Mouse (Mus musculus) megakaryocyte progenitor cell, adult 5-6 weeks (primary cell): Measurements from ENCODE around the gene 4933427I04Rik. TPM values are rescaled to one million over a fixed set of nuclear protein-coding genes. Genes with fewer than 3 reads are reported as not detected.

ENCODE experiments used
- ATAC-seq: replicated peaks from 2 replicates; pipeline ENCODE4 v1.8.0; 2016; ENCODE audit warnings: mild to moderate bottlenecking, moderate TSS enrichment, inconsistent platforms; ENCODE audit not compliant: poor library complexity
- total RNA-seq, 2 experiments: library from RNA; stranded (forward) in 1 of 2; stranded (reverse) in 1 of 2; fragments of 157-497, 149-512 nt in 1 of 2; fragments of 200-1000 nt in 1 of 2; gene quantifications; 2 replicates each; pipeline versions ENCODE4 v1.2.3 to v1.2.4; 2015 to 2017

4933427I04Rik gene
- total RNA-seq (2015) (not detected in 2 replicates), total RNA-seq (2017) (not detected in 2 replicates)

GRCm38 (mm10) chr4:123859379-123859778 lies at the start of gene 4933427I04Rik:
Gene 4933427I04Rik (plus strand): TSS chr4:123859679.
- no peak for ATAC-seq

DNA sequence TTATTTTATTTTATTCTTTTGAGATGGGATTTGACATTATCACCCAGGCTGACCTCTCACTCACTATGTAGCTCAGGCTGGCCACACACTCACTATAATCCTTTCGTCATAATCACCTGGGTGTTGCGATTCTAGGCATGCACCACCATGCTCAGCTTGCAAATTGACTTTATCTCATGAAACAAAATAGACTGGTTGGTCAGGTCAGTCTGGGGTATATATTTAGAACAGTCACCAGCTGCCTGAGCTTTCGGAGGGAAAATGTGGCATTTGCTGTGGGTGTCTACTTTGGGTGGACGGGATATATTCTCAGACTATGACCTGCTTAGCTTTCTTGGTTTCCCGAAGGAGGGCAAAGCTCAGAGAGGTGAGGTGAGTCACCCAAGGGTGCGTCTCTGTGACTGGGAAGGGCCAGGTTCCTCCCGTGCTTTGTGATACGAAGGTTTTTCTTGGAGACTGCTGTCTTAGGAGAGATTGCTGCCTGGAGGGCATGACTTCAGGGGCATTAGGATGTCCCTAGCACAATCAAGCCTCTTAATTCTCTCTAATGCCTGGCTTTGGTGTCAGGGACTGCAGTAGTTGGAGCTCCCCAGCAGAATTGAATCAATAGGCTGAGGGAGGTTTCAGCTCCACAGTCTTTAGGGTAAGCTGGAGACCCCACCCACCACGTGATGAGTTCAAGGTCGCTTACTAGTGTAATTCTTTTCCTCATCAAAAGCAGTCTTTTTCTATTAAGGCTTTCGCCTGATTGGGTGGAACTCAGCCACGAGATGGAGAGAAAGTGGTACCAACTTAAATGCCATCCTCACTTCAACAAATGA lies 48.8 kb upstream of the 4933427I04Rik start:
- no peak for ATAC-seq

GRCm38 (mm10) chr4:123812525-123812924 lies 47.0 kb upstream of the 4933427I04Rik start:
- no peak for ATAC-seq

DNA sequence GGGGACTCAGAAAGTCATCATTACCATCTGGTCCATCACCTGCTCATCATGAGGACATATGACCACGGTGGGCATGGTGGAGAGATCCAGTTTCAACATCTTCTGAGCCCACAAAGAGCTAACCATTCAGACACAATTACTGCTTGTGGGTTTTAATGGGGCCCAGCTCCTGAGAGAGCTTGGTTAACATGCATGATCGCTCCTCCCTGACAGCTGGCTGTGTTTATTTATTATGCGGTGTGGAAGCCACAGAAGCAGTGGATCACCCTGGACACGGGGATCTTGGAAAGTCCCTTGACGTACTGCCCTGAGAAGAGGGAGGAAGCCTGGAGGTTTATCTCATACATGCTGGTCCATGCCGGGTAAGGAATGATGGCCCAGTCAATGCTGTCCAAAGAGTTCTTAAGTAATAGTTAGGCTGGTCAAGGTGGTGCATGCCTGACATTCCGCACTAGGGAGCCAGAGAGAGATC lies 45.4 kb upstream of the 4933427I04Rik start:
- no peak for ATAC-seq

DNA sequence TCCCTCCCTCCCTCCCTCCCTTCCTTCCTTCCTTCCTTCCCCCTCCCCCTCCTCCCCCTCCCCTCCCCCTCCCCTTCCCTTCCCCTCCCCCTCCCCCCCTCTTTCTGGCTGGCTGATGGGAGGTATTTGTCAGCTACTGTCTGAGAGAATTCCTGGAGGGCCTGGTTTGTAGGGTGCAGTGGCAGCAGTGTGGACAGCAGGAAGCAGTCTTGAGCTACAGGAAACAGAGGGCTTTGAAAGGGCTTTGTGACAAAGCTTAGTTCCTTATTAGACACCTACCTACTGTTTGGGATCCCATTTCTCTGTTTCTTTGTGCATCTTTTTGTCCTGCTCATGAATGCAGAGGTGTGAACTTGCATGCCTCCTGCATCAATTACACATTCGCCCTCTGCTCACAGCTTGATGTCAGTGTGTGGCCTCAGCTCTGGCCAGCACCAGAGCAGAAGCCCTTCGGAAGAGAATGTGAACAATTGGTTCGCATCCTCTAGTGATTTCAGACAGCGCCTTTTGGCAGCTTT lies 40.3 kb upstream of the 4933427I04Rik start:
- peak; percentile 37; the same call in 1 of the 2 replicates for ATAC-seq

GRCm38 (mm10) chr4:123842126-123842525 lies 17.4 kb upstream of the 4933427I04Rik start:
- ATAC-seq = no peak

DNA sequence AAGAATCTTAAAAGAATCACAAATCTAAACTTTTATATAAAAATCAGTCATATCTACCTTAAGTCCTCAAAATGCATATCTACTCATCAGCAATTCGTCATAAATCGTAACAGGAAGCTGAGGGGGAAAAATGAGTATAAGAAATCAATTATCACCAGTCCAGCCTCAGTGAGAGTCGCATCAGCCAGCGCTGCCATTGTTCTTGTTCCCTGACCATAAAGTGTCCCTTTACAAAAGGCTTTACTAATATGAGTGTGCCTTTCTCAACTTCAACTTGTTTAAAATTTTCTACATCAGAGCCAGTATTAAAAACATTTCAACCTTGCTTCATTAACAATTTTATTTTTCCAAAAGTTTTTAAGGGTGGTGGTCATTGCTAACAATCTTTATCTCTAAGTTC lies 2.6 kb upstream of the 4933427I04Rik start:
- no peak for ATAC-seq

DNA sequence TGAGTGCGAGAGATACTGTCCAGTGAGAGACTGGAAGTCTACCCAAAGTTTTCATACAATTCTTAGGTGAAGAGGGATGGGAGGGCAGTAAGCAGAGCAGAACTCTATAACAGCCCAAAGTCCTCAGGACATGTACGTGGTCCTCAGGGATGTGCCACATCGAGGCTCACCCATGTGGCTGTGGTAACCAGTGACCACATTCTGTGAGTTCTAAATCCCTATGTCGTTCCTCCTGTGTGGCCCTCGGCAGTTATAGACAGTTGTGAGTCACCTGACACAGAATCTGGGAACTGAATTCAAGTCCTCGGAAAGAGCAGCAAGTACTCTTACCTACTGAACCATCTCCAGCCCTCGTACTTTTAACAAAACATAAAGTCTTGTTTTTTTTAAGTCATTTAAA lies 1.4 kb upstream of the 4933427I04Rik start:
- ATAC-seq = no peak

DNA sequence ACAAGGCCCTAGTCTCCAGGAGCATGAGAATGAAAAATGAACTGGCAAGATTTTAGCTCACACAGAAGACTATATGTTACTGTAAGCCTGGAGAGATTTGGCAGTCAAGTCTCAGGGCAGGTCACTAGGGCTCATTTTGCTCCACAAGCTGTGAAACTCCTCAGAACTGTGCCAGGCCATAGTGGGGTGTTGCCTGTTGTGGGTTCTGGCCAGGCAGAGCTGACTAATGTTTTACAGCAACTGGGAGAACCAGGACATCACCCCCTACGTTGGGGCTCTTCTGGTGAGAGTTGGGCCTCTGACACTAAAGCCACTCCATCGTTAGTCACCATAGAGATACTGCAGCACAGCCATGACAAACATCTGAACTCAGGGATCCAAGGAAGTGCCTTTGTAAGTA lies 324 bp downstream of the 4933427I04Rik start:
- ATAC-seq = no peak

- ATAC-seq = no peak
These were observed 1.1 kb downstream of the 4933427I04Rik start for GRCm38 (mm10) chr4:123860621-123861020.

GRCm38 (mm10) chr4:123893726-123894125 lies 34.2 kb downstream of the 4933427I04Rik start:
- ATAC-seq = no peak

DNA sequence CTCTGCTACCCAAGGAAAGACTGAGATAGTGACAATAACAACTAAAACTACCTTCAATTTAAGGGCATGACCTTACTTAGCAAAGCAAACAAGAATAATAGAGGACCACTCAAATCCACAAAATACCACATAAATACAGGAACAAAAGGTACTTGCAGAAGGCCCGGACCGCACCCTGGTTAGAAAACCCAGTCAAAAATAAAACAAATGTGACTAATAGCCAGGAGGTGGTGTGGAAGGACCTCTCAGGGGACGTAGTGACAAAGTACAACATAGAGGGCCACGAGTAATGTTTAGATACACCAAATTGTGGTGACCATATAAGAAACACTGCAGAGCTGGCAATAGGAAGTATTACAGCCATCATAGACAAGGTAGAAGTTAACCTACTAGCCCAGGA lies 34.8 kb downstream of the 4933427I04Rik start:
- ATAC-seq = no peak

GRCm38 (mm10) chr4:123898696-123899095 lies 39.2 kb downstream of the 4933427I04Rik start:
- ATAC-seq = peak; percentile 75

GRCm38 (mm10) chr4:123903432-123903831 lies 44.0 kb downstream of the 4933427I04Rik start:
- ATAC-seq = no peak

DNA sequence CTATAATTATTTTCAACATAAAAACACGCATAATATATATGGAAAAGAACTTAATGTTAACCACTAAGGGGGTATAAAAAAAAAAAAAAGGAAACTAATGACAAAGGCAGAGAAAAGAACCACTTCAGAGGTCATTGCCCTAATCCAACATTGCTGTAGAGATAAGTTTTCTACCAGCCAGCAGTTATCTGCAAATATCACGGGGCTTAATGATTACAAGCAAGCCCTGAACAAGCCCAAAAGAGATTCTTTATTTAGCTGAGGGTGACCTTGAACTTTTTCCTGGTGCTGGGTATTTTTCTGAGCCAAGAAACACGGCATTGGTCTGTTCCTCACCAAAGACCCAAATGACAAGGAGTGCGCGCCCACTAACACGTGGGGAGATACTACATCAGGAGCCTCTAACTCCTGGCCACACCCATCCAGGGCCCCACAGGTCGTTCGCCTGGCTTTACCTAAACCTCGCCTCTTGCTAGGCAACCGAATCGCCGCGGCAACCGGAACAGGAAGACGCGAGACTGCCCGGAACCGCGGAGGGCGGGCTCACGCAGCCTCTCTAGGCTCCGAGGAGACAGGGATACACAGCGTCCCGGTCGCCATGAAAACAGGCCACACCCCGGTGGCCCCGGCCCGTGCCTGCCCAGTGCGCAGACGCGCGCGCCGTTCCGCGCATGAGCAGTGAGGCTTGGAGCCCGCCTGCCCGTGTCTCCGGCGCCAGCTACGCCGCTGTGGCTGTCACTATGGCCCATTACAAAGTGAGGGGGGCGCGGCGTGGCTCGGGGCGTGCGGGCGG lies 45.0 kb downstream of the 4933427I04Rik start, which contains the start of gene Mycbp:
TSS of gene Mycbp (plus strand) at position 500 of the 793 bp plus-strand sequence.
- ATAC-seq = peak; percentile 96

GRCm38 (mm10) chr4:123905126-123905668 lies 45.7 kb downstream of the 4933427I04Rik start:
- peak; percentile 6; the same call in 1 of the 2 replicates for ATAC-seq

DNA sequence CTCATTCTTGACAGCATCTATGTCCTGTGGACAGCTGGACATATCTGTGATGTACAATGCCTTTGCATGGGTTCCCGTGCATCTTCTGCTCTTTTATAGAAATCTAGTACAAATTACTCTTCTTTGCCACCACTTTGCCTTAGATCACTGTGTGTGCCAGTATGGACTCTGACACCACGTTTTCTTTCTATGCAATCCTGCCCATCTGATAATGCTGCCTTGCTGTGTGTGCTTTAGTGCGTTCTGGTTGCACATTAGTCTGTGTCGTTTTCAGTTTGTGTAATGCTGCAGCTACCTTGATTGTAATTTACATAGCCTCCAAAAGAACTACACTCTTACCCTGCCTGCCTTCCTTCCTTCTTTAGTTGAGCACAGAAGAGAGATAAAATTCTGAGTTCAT lies 52.0 kb downstream of the 4933427I04Rik start:
- no peak for ATAC-seq

DNA sequence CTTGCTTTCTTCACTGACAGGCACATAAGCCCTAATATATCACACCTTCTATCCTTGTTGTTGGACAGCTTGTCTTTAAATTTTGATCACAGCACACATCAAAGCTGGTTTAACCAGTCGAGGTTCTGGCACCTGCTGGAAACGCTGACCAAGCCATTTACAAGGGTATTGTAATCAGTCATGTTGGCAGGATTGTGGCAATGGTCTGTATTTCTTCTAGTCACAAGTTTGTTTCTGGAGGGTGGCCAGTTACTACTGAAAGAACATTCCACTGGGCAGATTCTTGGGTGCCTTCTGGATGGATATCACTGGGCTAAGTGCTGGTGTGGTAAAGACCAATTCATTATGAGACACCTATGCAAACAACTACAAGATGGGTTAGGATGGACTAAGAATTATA lies 53.0 kb downstream of the 4933427I04Rik start:
- no peak for ATAC-seq
